Mouse (Mus musculus) retina, postnatal 1 day (tissue): ENCODE data around the gene Pik3r6.
A peak's percentile ranks its signal among the peaks of the same experiment; 100 is the strongest.

Source experiments
- DNase-seq: peaks from one replicate; pipeline ENCODE4 v3.0.0-alpha.2; 2012

Pik3r6 gene

DNA sequence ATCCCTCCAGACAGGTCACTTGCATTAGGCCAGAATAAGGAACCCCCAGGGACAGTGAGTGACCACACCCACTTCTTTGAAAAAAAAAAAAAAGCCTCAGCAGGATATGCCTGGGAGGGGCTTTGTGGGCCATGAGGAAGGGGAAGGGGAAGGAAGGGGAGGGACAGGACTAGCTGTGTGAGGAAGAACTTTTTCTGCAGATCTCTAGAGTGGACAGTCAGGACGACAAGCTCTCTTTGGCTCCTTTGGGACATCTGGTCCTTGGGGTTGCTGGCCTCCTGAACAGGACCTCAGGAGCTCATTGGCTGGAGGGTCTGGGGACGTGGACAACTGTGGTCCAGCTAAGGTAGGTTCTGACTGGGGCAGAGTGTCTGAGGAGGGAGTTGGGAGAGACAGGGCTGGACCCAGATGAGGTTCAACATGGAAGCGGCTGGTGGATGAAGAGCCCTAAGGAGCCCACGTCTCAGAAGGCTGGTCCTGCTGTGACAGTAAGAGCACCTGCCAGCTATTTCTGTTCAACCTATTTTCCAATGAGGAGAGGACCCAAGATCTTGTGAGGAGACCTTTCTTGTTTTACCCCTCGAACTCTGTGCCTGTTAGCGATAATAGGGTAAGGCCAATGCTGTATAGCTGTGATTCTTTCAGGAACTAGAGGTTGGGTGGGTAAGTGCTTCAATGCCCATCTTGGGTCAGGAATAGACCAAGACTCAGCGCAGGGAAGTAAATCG, at the start of gene Pik3r6:
TSS of gene Pik3r6 (plus strand) at position 118 of the 728 bp plus-strand sequence.
- DNase-seq, result no peak

DNA sequence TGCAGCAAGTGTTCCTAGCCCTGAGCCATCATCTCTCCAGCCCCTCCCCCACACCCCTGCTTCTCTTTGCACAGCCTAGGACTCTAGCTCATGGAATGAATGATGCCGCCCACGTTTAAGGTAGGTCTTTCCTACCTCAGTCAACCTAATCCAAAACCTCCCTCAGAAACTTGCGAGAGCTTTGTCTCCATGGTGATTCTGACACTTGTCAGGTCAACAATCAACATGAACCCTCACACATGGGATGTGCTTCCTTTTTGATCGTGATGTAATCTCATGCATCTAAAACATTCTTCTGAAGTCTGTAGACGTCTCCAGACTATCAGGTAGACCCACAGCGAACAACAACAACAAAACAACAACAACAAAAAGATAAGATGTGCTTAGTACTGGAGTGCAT, 49.5 kb upstream of the Pik3r6 start:
- DNase-seq, result no peak

DNA sequence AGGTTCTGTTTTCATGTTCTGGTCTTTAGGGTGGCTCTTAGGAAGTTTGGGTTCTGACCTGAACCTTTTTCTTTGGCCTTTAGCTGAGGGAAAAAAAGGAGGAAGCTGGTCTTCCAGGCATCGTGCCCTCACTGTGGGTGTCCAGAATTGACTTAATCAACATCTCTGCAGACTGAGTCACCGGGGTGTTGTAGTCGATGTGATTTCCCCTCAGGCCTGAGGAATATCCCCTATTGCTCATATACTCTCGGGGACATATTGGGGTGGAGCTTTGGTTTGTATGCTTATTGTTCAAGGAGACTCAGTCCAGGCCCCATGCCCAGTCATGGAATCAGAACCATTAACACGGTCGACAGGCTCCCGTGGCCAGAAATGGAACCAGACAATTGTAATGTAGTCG, 44.7 kb upstream of the Pik3r6 start:
- DNase-seq, result no peak

DNA sequence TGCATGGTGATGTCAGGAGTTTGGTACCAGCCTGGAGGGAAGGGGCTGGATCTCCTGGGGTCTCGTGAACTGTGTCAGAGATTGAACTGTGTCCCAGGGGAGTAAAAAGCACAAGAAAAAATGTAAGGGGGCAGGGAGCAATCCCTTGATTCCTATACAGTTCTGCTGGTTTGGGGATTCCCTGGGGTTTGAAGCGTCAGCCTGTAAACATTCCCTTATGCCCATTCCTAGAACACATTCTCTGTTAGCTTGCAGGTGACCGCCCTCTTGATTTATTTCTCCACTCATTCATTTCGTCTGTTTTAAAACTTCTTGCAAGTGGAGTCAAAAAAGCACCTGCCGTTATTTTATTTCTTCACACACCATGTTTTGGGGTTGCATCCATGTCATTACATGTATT, 43.8 kb upstream of the Pik3r6 start:
- no peak for DNase-seq

DNA sequence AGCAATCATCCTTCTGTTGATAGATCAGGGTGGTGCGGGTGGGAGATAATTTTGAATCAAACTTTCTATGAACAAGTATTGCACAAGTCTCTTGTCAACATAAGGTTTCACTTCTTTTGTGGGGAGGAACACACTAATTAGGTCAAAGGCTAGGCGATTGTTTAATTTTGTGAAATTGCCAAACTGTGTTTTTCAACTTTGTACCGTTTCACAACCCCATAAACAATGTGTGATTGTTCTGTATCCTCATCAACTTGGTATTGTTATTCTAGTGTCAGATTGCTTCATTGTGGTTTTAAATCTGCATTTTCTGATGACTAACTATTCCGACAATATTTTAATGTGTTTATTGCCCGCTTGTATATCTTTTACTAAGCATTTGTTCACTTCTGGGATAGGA, 43.3 kb upstream of the Pik3r6 start:
- no peak for DNase-seq

DNA sequence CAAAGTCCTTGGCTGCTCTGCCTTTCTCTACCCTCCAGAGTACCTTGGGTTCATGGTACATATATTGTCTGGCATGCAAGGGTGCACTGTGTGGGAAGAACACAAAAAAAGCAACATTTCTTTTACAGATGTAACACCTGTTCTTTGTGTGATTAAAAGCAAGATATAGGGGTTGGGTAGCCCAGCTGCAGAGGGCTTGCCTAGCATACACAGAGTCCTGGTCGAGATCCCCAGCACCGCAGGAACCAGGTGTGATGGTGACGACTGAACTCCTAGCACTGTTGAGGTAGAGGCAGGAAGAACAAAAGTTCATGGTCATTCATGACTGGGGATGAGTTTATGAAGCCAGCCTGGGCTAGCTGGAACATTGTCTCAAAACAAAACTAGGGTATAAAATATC, 40.1 kb upstream of the Pik3r6 start:
- no peak for DNase-seq

DNA sequence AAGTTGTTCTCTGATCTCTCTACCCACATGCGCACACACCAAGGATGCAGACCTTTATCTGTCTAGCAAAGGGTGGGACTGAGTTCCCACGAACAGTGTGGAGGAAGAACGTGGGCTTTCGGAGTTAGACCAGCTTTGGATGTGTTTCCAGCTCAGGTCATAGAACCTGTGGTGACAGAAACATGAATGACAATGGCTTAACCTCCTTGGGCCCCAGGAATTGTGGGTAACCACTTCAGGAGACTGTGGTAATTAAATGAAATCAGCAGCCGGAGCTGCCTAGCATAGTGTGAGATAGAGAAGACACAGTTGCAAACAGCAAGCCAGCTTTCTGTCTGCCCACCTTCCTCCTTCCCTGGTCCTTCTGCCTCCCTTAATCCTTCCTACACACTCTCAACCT, 38.6 kb upstream of the Pik3r6 start:
- no peak for DNase-seq

DNA sequence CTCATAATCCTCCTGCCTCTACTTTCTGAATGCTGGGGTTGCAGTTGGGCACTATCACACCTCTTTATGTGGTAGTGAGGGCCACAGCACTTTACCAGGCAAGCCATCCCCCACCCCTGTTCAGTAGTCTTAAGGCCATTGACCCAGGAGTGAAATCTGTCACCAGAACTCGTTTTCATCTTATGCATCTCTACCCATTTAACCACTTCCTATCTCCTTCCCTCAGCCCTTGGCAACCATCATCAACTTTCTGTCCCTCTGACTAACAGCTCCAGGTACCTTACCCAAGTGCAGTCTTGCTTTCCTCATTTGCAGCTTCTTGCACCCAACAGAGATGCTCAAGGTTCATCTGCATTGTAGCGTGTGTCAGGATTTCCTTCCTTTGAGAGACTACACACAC, 37.7 kb upstream of the Pik3r6 start:
- DNase-seq, result no peak

DNA sequence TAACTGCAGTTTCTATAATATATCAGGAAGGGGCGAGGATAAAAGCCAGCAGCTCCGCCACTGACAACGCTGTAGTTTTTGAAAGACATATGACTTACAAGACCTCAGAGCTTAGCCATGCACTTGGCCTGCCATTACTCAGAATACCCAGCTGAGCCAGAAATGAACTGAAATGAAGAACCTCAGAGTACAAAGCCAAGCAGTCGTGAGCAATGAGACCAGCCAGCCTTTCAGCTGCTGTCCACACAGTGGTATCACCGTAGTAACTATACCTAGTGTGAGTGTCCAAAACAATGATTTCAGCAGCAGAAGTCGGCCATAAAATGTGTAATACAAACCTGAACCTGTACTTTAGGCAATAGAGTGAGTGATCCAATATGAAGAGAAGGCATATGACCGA, 35.4 kb upstream of the Pik3r6 start:
- no peak for DNase-seq

DNA sequence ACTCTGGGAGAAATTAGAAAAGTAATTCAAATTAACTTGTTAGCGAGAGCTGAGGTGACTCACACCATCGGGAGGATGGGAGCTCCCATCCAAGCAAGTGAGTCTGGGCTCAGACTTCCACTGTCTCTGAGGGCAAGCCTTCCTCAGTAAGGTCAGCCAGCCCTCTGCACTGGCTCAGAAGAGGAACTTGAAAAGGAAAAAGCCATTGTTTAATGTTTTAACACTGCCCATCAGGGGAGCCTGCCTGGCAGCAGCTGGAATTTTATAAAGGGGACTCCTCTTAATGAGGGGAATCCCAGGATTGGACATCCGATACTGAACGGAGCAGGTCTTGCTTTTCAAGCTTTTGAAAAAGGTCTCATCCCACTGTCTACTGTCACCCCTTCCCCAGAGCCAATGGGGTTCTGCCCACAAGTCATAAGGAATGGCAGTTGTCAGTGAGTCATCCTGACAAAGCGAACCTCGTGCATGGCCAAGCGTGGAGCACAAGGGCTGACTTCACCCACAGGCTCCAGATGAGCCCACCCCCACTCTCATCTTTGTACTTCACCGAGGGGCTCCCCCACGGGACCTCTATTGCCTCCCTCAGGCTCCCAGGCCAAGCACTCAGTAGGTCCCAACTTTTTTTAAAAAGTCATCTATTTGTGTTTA, 34.7 kb upstream of the Pik3r6 start:
- DNase-seq, result no peak

DNA sequence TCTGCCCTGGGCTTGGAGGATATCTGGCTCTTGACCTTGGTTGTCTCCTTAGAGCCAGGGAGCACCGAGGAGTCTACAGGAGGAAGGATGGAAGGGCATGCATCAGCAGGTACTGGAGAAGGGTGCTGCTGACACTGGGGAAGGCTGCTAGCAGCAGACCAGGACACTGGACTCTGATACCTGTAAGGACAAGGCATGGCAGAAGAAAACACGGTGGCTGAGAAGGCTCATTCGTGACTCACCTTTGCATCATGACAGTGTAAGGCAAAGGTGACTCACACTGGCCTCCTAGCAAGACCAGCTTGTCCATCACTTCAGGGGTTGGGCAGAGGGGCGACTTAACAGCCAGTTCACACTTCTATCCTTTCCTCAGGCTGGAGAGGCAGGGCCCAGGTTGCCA, 33.9 kb upstream of the Pik3r6 start:
- no peak for DNase-seq

DNA sequence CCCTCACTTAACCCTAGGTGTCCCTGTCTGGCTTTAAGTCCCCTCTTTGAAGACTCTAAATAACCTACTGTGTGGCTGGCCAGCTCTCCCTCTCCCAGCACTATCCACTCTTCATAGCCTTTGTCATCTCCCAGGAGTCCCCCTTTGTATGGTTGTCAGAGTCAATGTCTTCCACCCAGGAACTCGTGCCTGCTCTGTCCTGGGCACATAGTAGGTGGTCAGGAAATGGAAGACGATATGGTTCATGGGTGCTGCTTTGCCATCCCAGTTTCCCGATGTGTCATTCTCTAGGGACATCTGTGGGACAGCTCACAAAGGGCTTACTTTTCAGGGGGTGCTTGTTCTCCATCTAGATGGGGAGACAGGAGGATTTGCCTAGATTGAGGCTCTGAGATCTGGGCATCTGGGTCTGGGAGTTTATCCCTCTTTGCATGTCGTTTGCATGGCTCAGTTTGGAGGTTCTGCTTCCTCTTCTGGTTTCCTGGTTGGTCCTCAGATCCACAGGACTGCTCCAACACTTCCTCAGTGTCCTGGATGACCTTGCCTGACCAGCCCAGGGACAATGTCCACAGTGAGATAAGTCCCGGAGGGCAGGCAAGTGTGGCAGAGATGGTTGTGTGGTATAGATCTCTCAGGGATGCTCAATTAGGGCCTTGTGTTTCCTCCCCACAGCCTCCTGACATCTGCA, 30.5 kb upstream of the Pik3r6 start:
- no peak for DNase-seq

DNA sequence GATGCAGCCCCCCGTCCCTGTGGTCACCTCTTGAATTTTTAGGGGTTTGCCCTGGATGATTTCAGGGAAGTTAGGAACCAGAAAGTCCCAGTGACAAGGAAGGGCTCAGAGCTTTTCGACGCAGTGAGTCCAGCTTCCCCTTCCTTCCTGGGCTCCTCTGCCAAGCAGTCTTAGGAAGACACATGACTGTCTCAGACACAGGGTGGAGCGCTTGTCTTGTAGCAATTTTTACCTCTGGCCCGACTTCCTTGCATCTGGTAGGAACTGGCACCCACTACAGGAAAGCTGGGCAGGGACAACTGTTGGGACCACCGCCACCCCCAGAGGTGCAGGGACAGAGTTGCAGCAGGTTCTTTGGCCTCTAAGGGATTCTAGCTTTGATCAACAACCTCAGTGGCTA, 28.2 kb upstream of the Pik3r6 start:
- no peak for DNase-seq

DNA sequence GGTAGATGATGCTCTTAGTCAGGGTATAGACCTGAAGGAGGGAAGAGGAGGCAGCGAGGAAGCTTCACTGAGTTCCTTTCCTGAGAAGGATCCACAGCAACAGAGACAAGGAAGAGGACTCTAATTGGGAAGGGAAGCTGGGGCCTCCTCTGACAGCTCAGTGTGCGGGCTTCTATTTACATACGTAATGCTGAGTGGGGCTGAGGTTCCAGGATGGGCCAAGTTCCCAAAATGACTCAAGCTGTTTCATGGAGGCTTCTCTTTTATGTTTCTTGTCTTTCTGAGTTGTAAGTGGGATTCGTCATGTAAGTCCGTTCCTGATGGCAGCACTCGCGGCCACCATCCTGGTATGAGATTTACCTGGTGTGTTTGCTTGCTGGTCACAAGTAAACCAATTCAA, 27.1 kb upstream of the Pik3r6 start:
- DNase-seq, result no peak

DNA sequence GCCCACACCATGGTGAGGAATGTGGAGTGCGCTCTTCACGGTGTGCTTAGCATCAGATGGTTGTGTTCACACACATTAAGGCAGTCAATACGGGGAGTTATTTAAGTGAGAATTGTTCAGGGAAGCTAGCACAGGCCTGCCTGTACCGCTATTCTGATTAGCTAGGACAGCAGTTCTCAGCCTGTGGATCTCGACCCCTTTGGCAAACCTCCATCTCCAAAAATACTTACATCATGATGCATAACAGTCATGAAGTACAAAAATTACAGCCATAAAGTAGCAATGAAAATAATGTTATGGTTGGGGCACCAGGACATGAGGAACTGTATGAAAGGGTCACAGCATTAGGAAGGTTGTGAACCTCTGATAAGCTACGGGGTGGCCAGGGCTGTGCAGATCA, 25.2 kb upstream of the Pik3r6 start:
- no peak for DNase-seq

DNA sequence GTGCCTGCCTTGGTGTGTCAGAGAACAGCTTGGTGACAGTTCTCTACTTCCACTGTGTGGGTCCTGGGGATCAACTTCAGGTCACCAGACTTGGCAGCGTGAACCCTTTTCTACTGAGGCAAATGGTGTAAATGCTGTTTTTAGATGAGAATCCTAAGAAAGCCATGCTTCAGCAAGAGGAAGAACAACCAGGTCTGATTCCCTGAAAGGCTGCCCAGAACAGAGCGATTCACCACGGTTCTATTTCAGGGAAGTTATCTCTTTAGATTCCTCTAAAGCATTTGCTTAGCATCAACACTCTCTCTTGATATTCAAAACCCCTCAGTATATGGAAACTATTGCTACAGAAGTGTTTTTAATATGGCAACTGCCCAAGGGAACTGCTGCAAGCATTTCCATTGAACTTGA, 24.2 kb upstream of the Pik3r6 start:
- no peak for DNase-seq

DNA sequence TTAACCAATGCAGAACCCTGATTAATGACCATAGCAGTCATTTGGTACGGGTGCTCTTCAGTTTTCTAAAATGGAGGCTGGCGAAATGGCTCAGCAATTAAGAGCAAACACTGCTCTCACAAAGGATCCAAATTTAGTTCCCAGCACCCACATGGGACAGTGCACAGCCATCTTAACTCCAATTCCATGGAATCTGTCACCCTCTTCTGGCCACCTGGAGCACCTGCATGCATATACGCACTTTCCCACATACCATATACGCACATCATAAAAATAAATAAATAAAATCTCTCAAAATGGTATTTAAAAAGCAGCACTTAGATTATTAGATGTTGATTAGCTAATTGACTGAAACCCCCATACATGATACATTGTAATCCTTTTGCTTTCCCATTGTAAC, 22.2 kb upstream of the Pik3r6 start:
- no peak for DNase-seq

DNA sequence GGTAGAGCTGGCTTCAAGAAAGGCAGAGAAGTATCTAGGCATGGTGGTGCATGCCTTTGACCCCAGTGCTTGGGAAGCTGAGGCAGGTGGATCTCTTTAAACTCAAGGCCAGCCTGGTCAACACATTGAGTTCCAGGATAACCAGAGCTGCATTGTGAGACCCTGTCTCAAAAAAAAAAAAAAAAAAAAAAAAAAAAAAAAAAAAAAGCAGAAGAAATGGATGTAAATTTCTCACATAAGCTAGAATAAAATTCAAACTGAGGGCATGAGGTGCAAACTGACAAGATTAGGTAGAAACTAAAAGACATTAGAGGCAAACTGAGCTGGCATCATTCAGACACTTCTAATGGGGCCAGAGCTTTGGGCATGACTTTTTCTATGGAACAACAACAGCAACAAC, 20.8 kb upstream of the Pik3r6 start:
- DNase-seq, result no peak

DNA sequence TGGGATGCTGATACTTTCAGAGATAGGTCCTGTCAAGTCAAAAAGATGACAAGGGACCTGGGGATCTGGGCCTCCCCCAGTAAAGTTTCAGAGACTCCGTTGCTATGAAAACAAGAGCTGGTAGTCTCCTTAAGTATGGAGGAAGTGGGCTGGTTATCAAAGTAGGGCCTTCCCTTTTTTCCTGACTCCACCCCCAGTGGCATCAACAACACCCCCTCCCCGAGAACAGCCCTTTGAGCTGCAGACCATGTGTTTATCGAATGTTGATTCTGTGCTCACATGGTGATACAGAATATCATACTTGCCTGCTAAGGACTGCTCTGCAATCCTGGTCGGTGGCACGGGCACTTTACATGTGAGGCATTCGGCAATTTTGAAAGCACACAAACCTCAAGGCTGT, 19.6 kb upstream of the Pik3r6 start:
- DNase-seq, result no peak

DNA sequence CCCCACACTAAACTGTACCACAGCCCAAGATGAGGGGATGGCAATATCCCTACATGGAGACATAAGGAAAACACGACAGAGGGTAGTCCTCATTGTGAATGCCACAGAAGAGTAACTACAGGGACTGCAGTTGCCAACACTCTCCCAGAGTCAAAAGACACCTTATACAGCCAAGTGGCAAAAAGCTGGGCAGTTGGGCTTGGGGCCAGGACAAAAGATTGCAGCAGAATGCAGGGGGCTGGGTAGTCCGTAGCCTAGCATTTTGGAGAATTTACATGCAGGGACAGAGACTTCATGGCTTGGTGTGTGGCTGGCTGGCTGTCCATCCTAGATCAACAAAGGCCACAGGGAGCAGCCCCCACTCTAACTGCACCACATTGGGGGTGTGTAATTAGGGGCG, 18.4 kb upstream of the Pik3r6 start:
- no peak for DNase-seq

DNA sequence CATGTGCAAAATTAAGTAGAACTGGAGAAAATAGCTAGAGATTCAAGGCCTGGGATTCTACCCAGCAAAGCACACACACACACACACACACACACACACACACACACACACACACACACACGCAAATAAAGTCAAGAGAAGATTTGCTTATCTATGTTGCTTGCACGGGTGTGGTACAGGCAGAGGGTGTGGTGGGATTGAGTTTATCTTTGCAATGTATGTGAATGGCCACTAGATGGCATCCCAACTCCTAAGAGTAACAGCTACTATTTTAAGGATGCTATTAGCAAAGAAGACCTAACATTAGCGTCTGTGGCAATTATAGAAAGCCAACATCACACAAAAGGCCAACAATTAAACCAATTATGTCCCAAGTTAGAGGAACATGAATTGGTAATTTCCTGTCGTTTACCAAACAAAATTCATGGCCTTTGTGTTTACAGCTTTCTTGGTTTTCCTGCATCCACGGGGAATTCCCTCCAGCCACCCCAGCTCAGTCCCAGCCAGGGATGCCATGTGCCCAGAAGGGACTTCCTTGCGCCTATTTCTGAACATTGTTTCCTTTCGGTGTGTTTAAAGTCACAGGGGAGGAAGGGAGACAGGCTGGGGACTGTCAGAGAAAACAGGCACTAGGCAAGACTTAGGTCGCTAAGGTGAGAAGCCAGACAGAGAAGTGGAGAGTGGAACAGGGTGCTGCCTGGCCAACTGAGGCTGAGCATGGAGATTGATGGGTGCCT, 17.4 kb upstream of the Pik3r6 start:
- peak; percentile 76 for DNase-seq

DNA sequence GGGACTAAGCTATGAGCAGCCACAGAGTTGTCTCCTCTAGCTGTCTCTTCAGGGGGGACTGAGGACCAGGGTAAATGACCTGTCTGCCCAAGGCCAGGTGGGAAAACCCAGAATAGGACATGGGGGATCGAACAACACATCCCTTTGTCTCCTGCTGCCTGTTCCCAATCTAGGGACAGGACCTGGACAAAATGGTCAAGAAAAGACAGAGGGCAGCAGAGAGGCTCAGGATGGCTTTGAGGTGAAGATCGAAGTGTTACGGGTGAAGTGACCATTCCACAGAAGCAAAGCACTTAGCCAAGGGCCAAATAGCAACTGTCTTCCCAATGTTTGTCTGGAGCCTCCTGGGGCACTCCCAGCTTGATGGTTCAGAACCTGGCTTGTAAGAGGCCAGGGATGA, 16.7 kb upstream of the Pik3r6 start:
- no peak for DNase-seq

DNA sequence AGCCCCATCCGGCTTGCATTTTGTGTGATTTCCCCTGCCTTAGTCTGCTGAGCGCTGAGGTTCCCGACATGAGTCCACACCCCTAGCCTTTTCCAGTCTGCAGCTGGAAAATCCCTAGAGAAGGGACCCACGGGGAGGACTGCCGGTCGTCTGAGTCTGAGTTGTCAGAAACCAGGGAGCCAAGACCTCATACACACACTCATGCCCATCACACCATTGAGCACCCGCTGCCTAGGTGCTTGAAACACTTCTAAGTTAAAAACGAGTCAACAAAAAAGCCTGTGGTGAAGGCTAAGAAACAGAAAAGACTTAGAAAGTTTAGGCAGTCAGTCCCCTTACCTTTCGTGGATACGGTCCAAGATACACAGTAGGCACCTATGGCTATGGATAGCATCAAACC, 15.1 kb upstream of the Pik3r6 start:
- DNase-seq, result no peak
